Mouse (Mus musculus): ENCODE data around the gene Fbxo46.

GRCm38 (mm10) chr7:19136673-19137334, 17.1 kb downstream of the Fbxo46 start:
- TF ChIP-seq POLR2A (IDR thresholded peaks at IDR 0.05; ENCODE audit: insufficient read depth, low read depth, low read length) (no peak), CTCF (IDR thresholded peaks at IDR 0.05; ENCODE audit: insufficient read depth, low read depth, low read length) (no peak)

All from olfactory bulb, adult 2 months (tissue).